ENCODE assay signal across 21 mouse cellular contexts in the genomic region with DNA sequence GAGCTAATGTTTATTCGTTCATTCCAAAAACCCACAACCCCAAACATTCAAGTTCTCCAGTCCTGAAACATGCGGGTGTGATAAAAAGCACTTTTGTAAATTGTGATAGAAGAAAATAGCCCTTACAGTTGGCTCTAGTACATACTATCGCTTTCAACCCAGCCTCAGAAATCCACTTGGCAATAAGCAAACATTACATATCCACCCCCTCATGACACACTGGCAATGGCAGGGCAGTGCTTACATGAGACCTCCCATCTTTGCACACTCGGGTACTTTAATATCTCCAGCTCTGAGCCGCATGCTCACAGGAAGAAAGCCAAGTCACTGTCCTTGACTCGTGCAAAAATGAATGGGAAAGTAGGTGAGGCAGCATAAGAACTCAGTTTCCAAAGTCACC.
DNase-seq lines count a peak whose midpoint lies in the region; ATAC-seq and TF ChIP-seq lines count a peak whose summit lies in the region.
"Had no signal": no experiment of that assay in that cellular context is flagged by ENCODE, and none has a peak within 500 bp of the region (broad histone marks: within the 10 kb centered on the region; RNA-seq: fewer than 3 reads in every experiment).

No protein-coding gene starts in this region.

- 32% methylated on average over 6 of the region's 6 CpGs for WGBS in heart, postnatal 0 days
- 21% methylated on average over 6 of the region's 6 CpGs for WGBS in lung, embryonic 16.5 days
- WGBS in liver, postnatal 0 days (ENCODE audit: insufficient replicate concordance): 65% methylated on average over 6 of the region's 6 CpGs
- WGBS in midbrain, embryonic 15.5 days: 82% methylated on average over 6 of the region's 6 CpGs

- ATAC-seq in heart, postnatal 0 days (ENCODE audit: insufficient read depth, low read depth): peak; percentile 15; the same call in 1 of the 2 replicates
- peak; percentile 84 for ATAC-seq in lung, embryonic 16.5 days (ENCODE audit: low read depth)
- peak; percentile 43; the same call in 1 of the 2 replicates for ATAC-seq in liver, postnatal 0 days
- ATAC-seq in midbrain, embryonic 15.5 days (replicated peaks): no peak
- ATAC-seq: forebrain, embryonic 15.5 days had no signal

- H3K4me1 ChIP-seq in heart, postnatal 0 days (ENCODE audit: control insufficient read depth, insufficient read depth): peaks cover 48% of the 10 kb centered on the region
- peaks cover 31% of the 10 kb centered on the region for H3K4me1 ChIP-seq in lung, embryonic 16.5 days (replicated peaks; ENCODE audit: control insufficient read depth, insufficient read depth, low read length)
- H3K4me1 ChIP-seq in liver, postnatal 0 days (ENCODE audit: insufficient read depth): peaks cover 12% of the 10 kb centered on the region
- peaks cover 15% of the 10 kb centered on the region for H3K4me1 ChIP-seq in midbrain, embryonic 15.5 days

- TF ChIP-seq EP300 in heart, postnatal 0 days (IDR thresholded peaks at IDR 0.05; ENCODE audit: low read depth): no peak
- no peak for TF ChIP-seq EP300 in liver, postnatal 0 days (IDR thresholded peaks at IDR 0.05; ENCODE audit: low read depth)

- H3K9ac ChIP-seq in heart, postnatal 0 days (replicated peaks; ENCODE audit: low read depth, low read length): no peak overlapping the region
- no peak overlapping the region for H3K9ac ChIP-seq in lung, embryonic 16.5 days (ENCODE audit: low read length)
- no peak overlapping the region for H3K9ac ChIP-seq in liver, postnatal 0 days (replicated peaks)
- H3K9ac ChIP-seq in midbrain, embryonic 15.5 days: no peak overlapping the region
- H3K9ac ChIP-seq: forebrain, embryonic 15.5 days; hindbrain, embryonic 15.5 days; limb, embryonic 13.5 days had no signal

- peak overlapping the region; percentile 39 for H3K27ac ChIP-seq in heart, postnatal 0 days (ENCODE audit: low read depth)
- peak overlapping the region; percentile 82 for H3K27ac ChIP-seq in lung, embryonic 16.5 days (ENCODE audit: low read length)
- peak overlapping the region; percentile 66 for H3K27ac ChIP-seq in liver, postnatal 0 days (ENCODE audit: low read depth)
- no peak overlapping the region for H3K27ac ChIP-seq in midbrain, embryonic 15.5 days
- H3K27ac ChIP-seq: forebrain, embryonic 15.5 days; heart, adult 2 months; hindbrain, embryonic 15.5 days; limb, embryonic 13.5 days had no signal

- H3K9me3 ChIP-seq in heart, postnatal 0 days (replicated peaks; ENCODE audit: control insufficient read depth, low read length): no peaks in the 10 kb centered on the region
- no peaks in the 10 kb centered on the region for H3K9me3 ChIP-seq in lung, embryonic 16.5 days (ENCODE audit: control insufficient read depth, low read length)
- no peaks in the 10 kb centered on the region for H3K9me3 ChIP-seq in liver, postnatal 0 days (ENCODE audit: low read length)
- H3K9me3 ChIP-seq in midbrain, embryonic 15.5 days: no peaks in the 10 kb centered on the region
- H3K9me3 ChIP-seq: forebrain, embryonic 15.5 days; hindbrain, embryonic 15.5 days; limb, embryonic 13.5 days had no signal

- no peak overlapping the region for H3K4me3 ChIP-seq in heart, postnatal 0 days (ENCODE audit: low read depth, low read length)
- no peak overlapping the region for H3K4me3 ChIP-seq in lung, embryonic 16.5 days (ENCODE audit: low read length)
- no peak overlapping the region for H3K4me3 ChIP-seq in liver, postnatal 0 days (ENCODE audit: low read depth, low read length)
- H3K4me3 ChIP-seq in midbrain, embryonic 15.5 days: no peak overlapping the region
- H3K4me3 ChIP-seq: forebrain, embryonic 15.5 days; heart, adult 2 months; hindbrain, embryonic 15.5 days; limb, embryonic 13.5 days had no signal

- DNase-seq in heart, postnatal 0 days (ENCODE audit: low spot score): no peak
- DNase-seq in heart, adult 9 months (ENCODE audit: low spot score in 2 of 2): no peak
- no peak for DNase-seq in lung, postnatal 10 days
- no peak for DNase-seq in liver, postnatal 0 days
- DNase-seq in cerebellum, adult 8-10 months: no peak
- DNase-seq: B cell, adult 2 months; cerebellum, adult 18-20 months; gastrocnemius, postnatal 25 days; heart, adult 2 months; heart, postnatal 36 days; kidney, adult 11 months; layer of hippocampus, postnatal 36 days; right cerebral cortex, postnatal 4 days; thymus, adult 18-20 months; thymus, postnatal 4 days had no signal

- H3K27me3 ChIP-seq in heart, postnatal 0 days (ENCODE audit: control insufficient read depth, insufficient read depth, low read length): no peaks in the 10 kb centered on the region
- no peaks in the 10 kb centered on the region for H3K27me3 ChIP-seq in lung, embryonic 16.5 days (ENCODE audit: control insufficient read depth, insufficient read depth, low read depth, low read length)
- H3K27me3 ChIP-seq in liver, postnatal 0 days (ENCODE audit: insufficient read depth, low read length): no peaks in the 10 kb centered on the region
- no peaks in the 10 kb centered on the region for H3K27me3 ChIP-seq in midbrain, embryonic 15.5 days (replicated peaks)
- H3K27me3 ChIP-seq: forebrain, embryonic 15.5 days; hindbrain, embryonic 15.5 days; limb, embryonic 13.5 days had no signal

- no peak for TF ChIP-seq CTCF in heart, postnatal 0 days (IDR thresholded peaks at IDR 0.05; ENCODE audit: low read depth)
- no peak for TF ChIP-seq CTCF in liver, postnatal 0 days (IDR thresholded peaks at IDR 0.05; ENCODE audit: low read depth)

- H3K36me3 ChIP-seq in heart, postnatal 0 days (replicated peaks; ENCODE audit: control insufficient read depth, insufficient read depth, low read length): no peaks in the 10 kb centered on the region
- no peaks in the 10 kb centered on the region for H3K36me3 ChIP-seq in lung, embryonic 16.5 days (ENCODE audit: control insufficient read depth, insufficient read depth, low read length)
- H3K36me3 ChIP-seq in liver, postnatal 0 days (replicated peaks; ENCODE audit: insufficient read depth, low read length): no peaks in the 10 kb centered on the region
- no peaks in the 10 kb centered on the region for H3K36me3 ChIP-seq in midbrain, embryonic 15.5 days (replicated peaks)
- H3K36me3 ChIP-seq: forebrain, embryonic 15.5 days; hindbrain, embryonic 15.5 days; limb, embryonic 13.5 days had no signal

- 0 out of 2 replicates have a peak overlapping the region, but pooled peaks have one; percentile 13 for H3K4me2 ChIP-seq in heart, postnatal 0 days (ENCODE audit: low read depth, low read length)
- peak overlapping the region; percentile 25; the same call in 1 of the 2 replicates for H3K4me2 ChIP-seq in lung, embryonic 16.5 days (ENCODE audit: low read depth, low read length)
- 0 out of 2 replicates have a peak overlapping the region, but pooled peaks have one; percentile 44 for H3K4me2 ChIP-seq in liver, postnatal 0 days (ENCODE audit: low read depth, low read length)
- H3K4me2 ChIP-seq in midbrain, embryonic 15.5 days: no peak overlapping the region
- H3K4me2 ChIP-seq: forebrain, embryonic 15.5 days; hindbrain, embryonic 15.5 days; limb, embryonic 13.5 days; midbrain, embryonic 11.5 days had no signal
